Mouse (Mus musculus): Measurements from ENCODE around the gene Cacnb1.

The Cacnb1 gene

GRCm38 (mm10) chr11:98022555-98023371, at the start of gene Cacnb1:
TSS of gene Cacnb1 (minus strand) at chr11:98023034.
- DNase-seq (ENCODE audit: low spot score), result peak; percentile 83

- no peak for DNase-seq (ENCODE audit: low spot score)
Observed at GRCm38 (mm10) chr11:98067255-98067654, 44.4 kb upstream of the Cacnb1 start.

- no peak for DNase-seq (ENCODE audit: low spot score)
Observed at GRCm38 (mm10) chr11:98066201-98066600, 43.4 kb upstream of the Cacnb1 start.

- DNase-seq (ENCODE audit: low spot score), result peak; percentile 75
Observed at GRCm38 (mm10) chr11:98061904-98062562, 39.2 kb upstream of the Cacnb1 start.

GRCm38 (mm10) chr11:98061441-98061840, 38.6 kb upstream of the Cacnb1 start:
- no peak for DNase-seq (ENCODE audit: low spot score)

- DNase-seq (ENCODE audit: low spot score), result no peak
Observed at GRCm38 (mm10) chr11:98060104-98060692, 37.4 kb upstream of the Cacnb1 start.

- no peak for DNase-seq (ENCODE audit: low spot score)
Observed at GRCm38 (mm10) chr11:98059662-98060061, 36.8 kb upstream of the Cacnb1 start.

GRCm38 (mm10) chr11:98057998-98058397, 35.2 kb upstream of the Cacnb1 start:
- DNase-seq (ENCODE audit: low spot score), result no peak

- no peak for DNase-seq (ENCODE audit: low spot score)
Observed at GRCm38 (mm10) chr11:98057466-98057865, 34.6 kb upstream of the Cacnb1 start.

GRCm38 (mm10) chr11:98052989-98053834, 30.4 kb upstream of the Cacnb1 start, which contains the start of gene Stac2:
TSS of gene Stac2 (minus strand) at chr11:98053462.
- peak; percentile 87 for DNase-seq (ENCODE audit: low spot score)

GRCm38 (mm10) chr11:98052129-98052988, 29.5 kb upstream of the Cacnb1 start:
- no peak for DNase-seq (ENCODE audit: low spot score)

- DNase-seq (ENCODE audit: low spot score), result no peak
Observed at GRCm38 (mm10) chr11:98051611-98052128, 28.8 kb upstream of the Cacnb1 start.

GRCm38 (mm10) chr11:98050940-98051339, 28.1 kb upstream of the Cacnb1 start:
- no peak for DNase-seq (ENCODE audit: low spot score)

- no peak for DNase-seq (ENCODE audit: low spot score)
Observed at GRCm38 (mm10) chr11:98050520-98050815, 27.6 kb upstream of the Cacnb1 start.

- no peak for DNase-seq (ENCODE audit: low spot score)
Observed at GRCm38 (mm10) chr11:98049672-98050519, 27.1 kb upstream of the Cacnb1 start.

GRCm38 (mm10) chr11:98047745-98048144, 24.9 kb upstream of the Cacnb1 start:
- no peak for DNase-seq (ENCODE audit: low spot score)

- peak; percentile 76 for DNase-seq (ENCODE audit: low spot score)
Observed at GRCm38 (mm10) chr11:98046466-98046865, 23.6 kb upstream of the Cacnb1 start.

- DNase-seq (ENCODE audit: low spot score), result no peak
Observed at GRCm38 (mm10) chr11:98045596-98045995, 22.8 kb upstream of the Cacnb1 start.

GRCm38 (mm10) chr11:98044074-98044473, 21.2 kb upstream of the Cacnb1 start:
- DNase-seq (ENCODE audit: low spot score), result no peak

GRCm38 (mm10) chr11:98042741-98043140, 19.9 kb upstream of the Cacnb1 start:
- DNase-seq (ENCODE audit: low spot score), result no peak

Data from testis, postnatal 10 days (tissue).